Mouse (Mus musculus) gastrocnemius, postnatal 36 days (tissue): ENCODE data around the gene Mvk. TPM values are rescaled to one million over a fixed set of nuclear protein-coding genes. Genes with fewer than 3 reads are reported as not detected.

Experiments used
- DNase-seq, 2 experiments: peaks; one replicate each; pipeline ENCODE4 v3.0.0; 2022
- intact Hi-C: fragments of 180-260 bp; cut with DNase I; formaldehyde crosslinking; loops from one replicate; pipeline ENCODE4 v1.15.1; 2025
- long read RNA-seq, 2 experiments: library from polyadenylated mRNA; stranded (forward); transcript quantifications; one replicate each; pipeline ENCODE4 v2.0.0; 2021
- total RNA-seq, 2 experiments: library from RNA; stranded (reverse); gene quantifications; 2 replicates each; pipeline ENCODE4 v1.2.3; 2021

The Mvk gene
- 1 to 10 TPM; 8.3 to 9.4 TPM for total RNA-seq
- long read RNA-seq, experiment 1, partial matches to known transcripts = 0 of 4 reads
- long read RNA-seq, experiment 1, other reads (novel, unspliced or antisense) = 2 of 4 reads
- long read RNA-seq, experiment 2, partial matches to known transcripts = 4 of 7 reads
- long read RNA-seq, experiment 2, other reads (novel, unspliced or antisense) = 0 of 7 reads

GRCm38 (mm10) chr5:114443566-114444367 lies at the start of gene Mvk, which contains the start of gene Mmab:
TSS of gene Mvk (plus strand) at chr5:114444269.
TSS of gene Mmab (minus strand) at chr5:114444060.
- DNase-seq = peak; percentile 95 to 97
- intact Hi-C loops = no loop called here

- intact Hi-C loops = no loop called here
- no peak for DNase-seq
Observed at GRCm38 (mm10) chr5:114406592-114406991, 37.5 kb upstream of the Mvk start.

- DNase-seq = no peak
- intact Hi-C loops = no loop called here
Observed at GRCm38 (mm10) chr5:114407269-114407668, 36.8 kb upstream of the Mvk start.

- no peak for DNase-seq
- intact Hi-C loops = no loop called here
Observed at GRCm38 (mm10) chr5:114407810-114408209, 36.3 kb upstream of the Mvk start.

GRCm38 (mm10) chr5:114408846-114409245 lies 35.2 kb upstream of the Mvk start:
- DNase-seq = no peak
- intact Hi-C loops = no loop called here

GRCm38 (mm10) chr5:114410429-114410828 lies 33.6 kb upstream of the Mvk start:
- intact Hi-C loops = no loop called here
- DNase-seq = no peak

- no peak for DNase-seq
- intact Hi-C loops = no loop called here
Observed at GRCm38 (mm10) chr5:114412361-114412998, 31.6 kb upstream of the Mvk start.

- no peak for DNase-seq
- intact Hi-C loops = no loop called here
Observed at GRCm38 (mm10) chr5:114413067-114413735, 30.9 kb upstream of the Mvk start.

- DNase-seq = no peak
- intact Hi-C loops = no loop called here
Observed at GRCm38 (mm10) chr5:114415606-114416005, 28.5 kb upstream of the Mvk start.

- no peak for DNase-seq
- intact Hi-C loops = no loop called here
Observed at GRCm38 (mm10) chr5:114416855-114417254, 27.2 kb upstream of the Mvk start.

GRCm38 (mm10) chr5:114418541-114418940 lies 25.5 kb upstream of the Mvk start:
- no peak for DNase-seq
- intact Hi-C loops = no loop called here

GRCm38 (mm10) chr5:114421561-114422298 lies 22.3 kb upstream of the Mvk start:
- intact Hi-C loops = no loop called here
- DNase-seq = no peak

GRCm38 (mm10) chr5:114422591-114422990 lies 21.5 kb upstream of the Mvk start:
- intact Hi-C loops = no loop called here
- no peak for DNase-seq

- intact Hi-C loops = no loop called here
- DNase-seq = no peak
Observed at GRCm38 (mm10) chr5:114423961-114424360, 20.1 kb upstream of the Mvk start.

GRCm38 (mm10) chr5:114426732-114427131 lies 17.3 kb upstream of the Mvk start:
- intact Hi-C loops = no loop called here
- DNase-seq = no peak

GRCm38 (mm10) chr5:114428621-114429020 lies 15.4 kb upstream of the Mvk start:
- no peak for DNase-seq
- intact Hi-C loops = no loop called here

GRCm38 (mm10) chr5:114429781-114430180 lies 14.3 kb upstream of the Mvk start:
- intact Hi-C loops = no loop called here
- DNase-seq = no peak

GRCm38 (mm10) chr5:114434359-114434758 lies 9.7 kb upstream of the Mvk start:
- intact Hi-C loops = no loop called here
- no peak for DNase-seq

- intact Hi-C loops = no loop called here
- DNase-seq = no peak
Observed at GRCm38 (mm10) chr5:114435588-114435987, 8.5 kb upstream of the Mvk start.

GRCm38 (mm10) chr5:114444368-114444692 lies 261 bp downstream of the Mvk start:
- DNase-seq = no peak
- intact Hi-C loops = no loop called here

GRCm38 (mm10) chr5:114449011-114449410 lies 4.9 kb downstream of the Mvk start:
- intact Hi-C loops = no loop called here
- no peak for DNase-seq
